Mouse (Mus musculus): ENCODE measurements around the gene Gm20422.

Gene Gm20422

DNA sequence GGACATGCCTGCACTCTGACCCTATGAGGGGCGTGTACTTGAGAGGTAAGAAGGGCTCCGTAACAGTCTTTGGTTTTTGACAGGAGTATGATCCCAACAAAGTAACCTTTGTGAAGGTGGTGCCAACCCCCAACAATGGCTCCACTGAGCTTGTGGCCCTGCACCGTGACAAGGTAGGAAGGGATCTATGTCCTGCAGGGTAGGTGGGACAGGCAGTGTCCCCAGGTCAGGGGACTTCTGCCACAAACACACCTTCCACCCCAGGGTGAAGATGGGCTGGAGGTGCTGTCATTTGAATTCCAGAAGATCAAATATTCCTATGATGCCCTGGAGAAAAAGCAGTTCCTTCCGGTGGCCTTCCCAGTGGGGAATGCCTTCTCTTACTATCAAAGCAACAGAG lies 19.0 kb upstream of the Gm20422 start:
- DNase-seq (ENCODE audit: extremely low spot score) = no peak

DNA sequence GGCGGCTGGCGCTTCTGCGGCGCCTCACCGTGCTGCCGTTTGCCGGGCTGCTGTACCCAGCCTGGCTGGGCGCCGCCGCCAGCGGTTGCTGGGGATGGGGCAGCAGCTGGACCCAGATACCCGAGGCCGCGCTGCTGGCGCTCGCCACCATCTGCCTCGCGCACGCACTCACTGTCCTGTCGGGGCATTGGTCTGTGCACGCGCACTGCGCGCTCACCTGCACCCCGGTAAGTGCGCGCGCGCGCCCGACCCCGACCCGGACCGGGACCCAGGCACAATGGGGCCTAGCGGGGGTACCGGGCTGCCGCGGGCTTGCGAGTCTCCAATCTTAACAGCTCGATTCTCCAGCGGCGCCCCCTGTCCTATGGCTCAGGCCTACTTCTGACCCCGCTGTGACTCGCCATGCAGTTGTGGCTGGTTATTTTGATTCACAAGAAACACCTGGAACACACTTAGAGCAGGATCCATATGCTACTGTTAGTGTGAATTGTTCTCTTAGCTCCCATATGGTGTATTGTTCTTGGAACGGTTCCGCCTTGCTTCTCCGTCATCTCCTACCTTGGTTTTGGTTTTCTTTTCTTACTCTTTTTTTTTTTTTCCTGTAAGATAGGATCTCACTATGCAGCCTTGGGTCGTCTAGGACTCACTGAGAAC lies 16.9 kb upstream of the Gm20422 start:
- DNase-seq (ENCODE audit: extremely low spot score) = peak; percentile 63

DNA sequence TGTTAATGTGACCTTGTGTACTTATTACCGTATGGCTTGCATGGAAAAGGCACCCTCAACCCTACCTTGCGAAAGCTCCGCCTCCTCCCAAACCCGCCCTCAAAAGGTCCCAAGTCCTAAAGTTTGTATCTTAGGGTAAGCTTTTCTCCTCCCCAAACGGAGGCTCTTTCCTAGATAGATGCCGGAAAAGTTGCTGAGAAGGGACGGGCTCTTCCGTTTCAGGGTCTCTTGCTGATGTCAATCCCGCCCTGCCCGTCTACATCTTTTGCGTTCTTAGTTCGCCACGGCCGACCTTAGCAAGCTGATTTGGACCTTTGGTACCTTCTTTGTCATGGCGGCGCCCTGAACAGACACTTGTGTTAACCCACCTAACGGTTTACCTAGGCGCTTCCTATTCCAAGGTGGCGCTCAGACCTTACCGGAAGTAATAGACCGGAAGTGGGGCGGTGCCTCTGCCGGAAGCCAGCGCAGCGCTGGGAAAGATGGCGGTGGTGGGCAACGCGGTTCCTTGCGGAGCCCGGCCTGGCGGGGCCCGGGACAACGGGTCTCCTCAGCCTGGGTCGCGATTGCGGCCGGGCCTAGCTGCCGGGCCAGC lies 16.2 kb upstream of the Gm20422 start, which contains the start of the genes Atp13a1 and Zfp866:
TSS of gene Atp13a1 (plus strand) at position 391 of the 595 bp plus-strand sequence.
TSS of gene Zfp866 (minus strand) at position 406 of the 595 bp plus-strand sequence.
- DNase-seq (ENCODE audit: extremely low spot score) = peak; percentile 88

DNA sequence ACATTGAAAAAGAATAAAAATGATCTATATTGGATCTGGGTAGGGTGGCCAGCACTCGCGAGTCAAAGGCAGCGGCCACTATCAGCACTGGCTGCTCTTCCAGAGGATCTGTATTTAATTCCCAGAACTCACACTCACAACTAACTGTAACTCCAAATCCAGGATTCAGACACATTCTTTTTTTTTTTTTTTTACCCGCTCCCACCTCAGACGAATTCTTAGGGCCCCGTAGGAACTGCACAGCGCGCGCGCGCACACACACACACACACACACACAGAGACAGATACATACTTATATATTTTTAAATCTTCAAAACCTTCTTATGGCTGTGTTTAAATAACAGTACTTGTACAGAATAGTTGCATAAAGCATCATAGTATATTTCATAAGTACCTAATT lies 15.7 kb upstream of the Gm20422 start:
- peak; percentile 14 for DNase-seq (ENCODE audit: extremely low spot score)

DNA sequence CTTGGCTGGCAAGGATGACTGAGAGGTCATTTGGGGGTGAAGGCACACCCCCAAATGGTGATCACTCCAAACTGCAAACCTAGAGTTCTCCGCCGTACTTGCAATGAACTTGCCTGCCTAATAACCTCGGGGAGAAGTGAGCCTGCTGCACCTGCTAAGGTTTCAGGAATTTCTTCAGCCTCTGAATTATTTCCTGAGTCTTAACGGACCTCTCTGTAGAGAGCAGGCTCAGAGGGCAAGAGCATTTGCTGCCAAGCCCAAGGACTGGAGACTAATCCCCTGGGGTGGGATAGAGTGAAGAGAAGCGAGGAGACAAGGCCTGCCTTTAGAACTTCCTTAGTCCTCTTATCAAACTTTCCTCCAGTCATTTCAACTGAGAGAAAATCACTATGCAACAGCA lies 15.0 kb upstream of the Gm20422 start:
- DNase-seq (ENCODE audit: extremely low spot score) = no peak

DNA sequence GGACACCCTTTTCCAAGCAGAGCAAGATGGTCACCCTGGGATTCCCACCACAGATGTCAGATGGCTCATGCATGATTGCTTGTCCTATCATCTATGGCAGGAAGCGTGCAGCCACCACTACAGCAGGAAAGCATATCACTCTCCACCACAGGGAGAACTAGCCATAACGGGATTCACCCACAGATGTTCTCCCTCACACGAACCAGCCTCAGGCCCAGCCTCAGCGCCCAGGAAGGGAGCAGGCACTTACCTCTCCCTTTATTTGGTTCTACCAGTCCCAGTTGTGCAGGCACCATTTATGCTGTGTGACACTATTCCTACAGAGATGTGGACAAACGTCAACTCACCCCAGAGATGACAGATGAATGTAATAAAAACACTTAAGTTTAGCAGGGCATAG lies 14.4 kb upstream of the Gm20422 start:
- DNase-seq (ENCODE audit: extremely low spot score) = no peak

DNA sequence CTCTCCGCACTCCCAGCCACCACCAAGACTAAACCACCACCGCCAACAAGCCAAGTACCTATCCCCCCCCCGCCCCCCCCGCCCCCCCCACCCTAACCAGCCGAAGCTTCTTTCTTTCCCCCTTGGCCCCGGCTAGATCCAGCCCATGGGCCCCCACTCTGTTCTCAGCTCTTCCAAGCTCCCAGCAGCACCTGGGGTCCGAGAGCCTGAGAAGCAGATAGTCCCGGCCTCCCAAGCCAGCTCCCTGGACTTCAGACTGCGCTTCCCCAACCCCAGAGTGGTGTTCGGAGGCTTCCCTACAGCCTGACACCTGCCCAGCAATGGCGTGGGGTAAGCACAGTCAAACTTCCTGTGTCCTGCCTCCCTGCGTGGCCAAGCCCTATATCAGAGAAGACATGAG lies 2.4 kb upstream of the Gm20422 start:
- DNase-seq (ENCODE audit: extremely low spot score) = no peak

DNA sequence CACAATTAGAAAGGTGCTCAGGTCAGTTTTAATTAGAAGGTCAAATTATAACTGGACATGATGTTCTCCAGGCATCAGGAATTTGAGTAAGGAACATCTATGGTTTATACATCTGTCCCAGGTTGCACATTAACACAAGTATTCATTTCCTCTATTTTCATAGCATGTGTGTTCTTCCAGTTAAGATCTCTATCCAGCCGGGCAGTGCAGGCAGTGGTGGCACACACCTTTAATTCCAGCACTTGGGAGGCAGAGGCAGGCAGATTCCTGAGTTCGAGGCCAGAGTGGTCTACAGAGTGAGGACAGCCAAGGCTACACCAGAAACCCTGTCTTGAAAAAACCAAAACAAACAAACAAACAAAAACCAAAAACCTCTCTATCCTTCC lies 456 bp upstream of the Gm20422 start:
- DNase-seq (ENCODE audit: extremely low spot score) = no peak

DNA sequence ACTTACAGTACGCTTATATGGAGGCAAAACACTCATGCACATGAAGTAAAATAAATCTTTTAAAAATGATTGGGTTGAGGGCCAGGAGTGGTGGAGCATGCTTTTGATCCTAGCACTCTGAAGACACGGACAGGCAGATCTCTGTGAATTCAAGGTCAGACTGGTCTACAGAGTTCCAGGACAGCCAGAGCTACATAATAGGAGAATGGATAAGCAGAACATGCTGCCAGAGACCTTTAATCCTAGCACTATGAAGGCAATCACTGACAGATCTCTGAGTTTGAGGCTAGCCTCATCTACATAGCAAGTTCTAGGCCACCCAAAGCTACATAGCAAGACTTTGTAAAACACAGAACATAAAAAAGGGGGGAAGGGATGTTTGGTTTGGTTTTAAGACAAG lies 2.6 kb downstream of the Gm20422 start:
- DNase-seq (ENCODE audit: extremely low spot score) = no peak

DNA sequence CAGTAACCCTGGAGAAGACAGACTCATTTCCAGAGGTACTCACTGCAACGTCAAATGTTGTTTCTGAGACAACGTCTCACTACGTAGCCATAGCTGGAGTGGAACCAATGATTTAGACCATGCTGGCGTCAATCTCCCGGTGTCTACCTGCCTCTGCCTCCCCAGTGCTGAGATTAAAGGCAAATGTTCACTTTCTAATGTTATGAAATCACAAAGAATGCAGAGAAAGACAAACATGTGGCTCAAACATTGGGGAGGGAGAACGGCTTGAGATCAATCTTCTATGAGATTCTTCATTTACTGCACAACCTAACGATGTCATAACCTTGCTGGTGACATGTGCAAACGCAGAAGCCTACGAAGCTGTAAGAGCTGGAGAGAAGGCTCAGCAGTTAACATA lies 3.5 kb downstream of the Gm20422 start:
- DNase-seq (ENCODE audit: extremely low spot score) = no peak

DNA sequence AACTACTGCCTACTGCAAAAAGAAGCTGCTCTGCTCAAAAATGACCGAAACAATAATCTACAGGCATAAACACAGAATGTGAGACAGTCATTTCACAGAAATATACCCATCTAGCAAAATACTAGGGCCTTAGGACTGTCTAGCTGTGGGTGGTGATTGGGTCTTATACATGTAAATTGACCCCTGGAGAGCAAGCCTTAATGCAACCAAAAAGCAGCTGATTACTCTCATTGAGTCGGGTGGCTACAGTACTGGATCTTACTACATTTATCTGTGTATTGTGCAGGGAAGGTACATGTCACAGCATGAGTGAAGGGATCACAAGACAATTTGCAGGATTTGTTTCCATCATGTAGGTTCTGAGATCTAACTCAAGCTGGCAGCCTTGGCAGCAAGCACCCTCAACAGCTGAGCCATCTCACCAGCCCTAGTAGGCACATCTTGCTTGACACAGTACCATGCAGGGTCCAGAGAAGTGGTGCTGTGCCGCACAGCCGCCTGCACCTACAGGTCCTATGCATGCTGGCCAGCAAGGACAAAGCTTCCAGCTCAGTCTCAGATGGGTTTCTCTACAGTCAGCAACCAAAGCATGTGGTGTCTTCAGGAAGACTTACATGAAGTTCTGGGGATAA lies 12.8 kb downstream of the Gm20422 start:
- no peak for DNase-seq (ENCODE audit: extremely low spot score)

DNA sequence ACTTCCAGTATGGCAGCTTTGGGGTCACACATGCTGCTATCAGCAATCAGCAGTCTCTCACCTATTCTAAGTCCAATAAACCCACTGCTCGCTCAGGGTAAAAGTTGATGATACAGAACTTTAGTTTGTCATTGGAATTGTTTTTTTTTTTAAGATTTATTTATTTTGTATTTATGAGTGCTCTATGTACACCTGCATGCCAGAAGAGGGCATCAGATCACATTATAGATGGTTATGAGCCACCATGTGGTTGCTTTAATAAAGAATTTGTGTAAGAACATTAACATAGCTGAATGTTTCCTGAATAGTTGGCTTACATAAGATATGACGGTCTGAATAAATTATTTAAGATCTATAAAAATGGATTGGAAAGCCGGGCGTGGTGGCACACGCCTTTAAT lies 16.4 kb downstream of the Gm20422 start:
- no peak for DNase-seq (ENCODE audit: extremely low spot score)

DNA sequence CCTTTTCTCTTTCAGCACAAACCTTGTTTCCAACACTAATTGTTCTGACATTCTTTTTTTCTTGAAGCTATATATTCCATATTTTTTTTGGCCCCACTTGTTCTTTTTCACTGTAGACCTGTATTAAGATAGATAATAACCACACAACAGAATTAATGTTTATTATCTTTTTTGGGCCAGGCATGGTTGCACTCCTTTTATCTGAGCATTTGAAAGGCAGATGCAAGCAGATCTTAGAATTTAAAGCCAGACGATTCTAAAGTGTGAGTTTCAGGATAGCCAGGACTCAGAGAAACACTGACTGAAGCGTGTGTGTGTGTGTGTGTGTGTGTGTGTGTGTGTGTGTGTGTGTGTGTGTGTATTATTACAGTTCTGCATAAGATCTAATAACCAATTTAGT lies 22.2 kb downstream of the Gm20422 start:
- DNase-seq (ENCODE audit: extremely low spot score) = no peak

DNA sequence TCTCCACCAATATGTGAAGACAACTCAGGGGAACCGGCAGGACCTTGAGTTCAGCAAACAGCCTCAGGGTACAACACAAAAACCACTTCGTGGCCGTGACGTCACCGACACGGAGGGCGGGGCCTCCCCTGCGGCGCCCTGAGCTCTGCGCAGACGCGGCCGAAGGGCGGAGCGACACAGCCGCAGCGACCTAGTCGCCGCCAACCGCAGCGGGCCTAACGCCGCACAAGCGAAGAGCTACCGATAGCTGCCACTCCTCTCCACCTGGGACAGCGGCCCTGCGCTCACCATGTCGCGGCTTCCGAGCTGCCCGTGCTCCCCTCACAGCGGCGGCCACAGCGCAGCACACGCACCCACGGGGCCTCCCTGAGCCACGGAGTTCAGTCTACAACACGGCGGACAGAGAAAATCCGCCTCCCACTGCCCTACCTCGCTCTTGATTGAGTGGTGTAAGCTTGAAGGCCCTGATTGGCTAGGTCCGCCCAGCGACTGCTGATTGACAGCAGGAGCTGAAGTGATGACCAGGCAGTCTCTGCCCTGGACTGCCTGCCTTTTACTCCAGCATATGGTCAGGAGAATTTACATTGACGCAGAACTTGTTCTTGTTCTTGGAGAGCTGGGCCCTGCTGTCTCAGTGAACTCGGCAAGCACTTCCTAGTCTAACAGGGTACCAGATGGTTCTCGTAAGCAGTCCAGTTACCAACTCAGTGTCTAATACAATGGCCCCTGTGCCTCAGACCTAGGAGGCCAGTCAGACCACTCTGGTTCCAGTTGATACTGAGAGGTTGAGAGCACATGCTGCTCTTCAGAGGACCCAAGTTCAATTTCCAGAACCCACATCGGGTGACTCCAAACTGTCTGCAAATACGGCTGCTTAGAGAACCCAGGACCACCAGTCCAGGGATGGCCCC lies 24.9 kb downstream of the Gm20422 start, which contains the start of gene Zfp963:
TSS of gene Zfp963 (minus strand) at position 427 of the 911 bp plus-strand sequence.
- DNase-seq (ENCODE audit: extremely low spot score) = peak; percentile 92

DNA sequence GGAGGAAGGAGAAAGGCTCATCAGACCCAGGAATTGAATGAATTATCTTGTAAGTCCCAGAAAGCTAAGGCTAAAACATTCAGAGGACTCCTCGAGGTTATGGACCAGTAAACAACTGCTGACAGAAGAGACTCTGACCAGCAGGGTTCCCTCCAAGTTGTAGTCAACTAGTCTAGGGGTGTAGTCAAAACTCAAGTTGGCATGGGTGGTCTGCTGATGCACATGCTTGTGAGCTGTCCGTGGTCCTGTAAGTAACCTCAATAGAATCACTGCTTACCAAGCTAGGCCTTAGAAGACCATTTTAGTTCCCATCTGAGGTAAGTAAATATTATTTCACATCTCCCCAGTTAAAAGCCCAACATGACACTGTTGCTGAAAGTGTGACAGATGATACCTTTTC lies 33.5 kb downstream of the Gm20422 start:
- DNase-seq (ENCODE audit: extremely low spot score) = no peak

DNA sequence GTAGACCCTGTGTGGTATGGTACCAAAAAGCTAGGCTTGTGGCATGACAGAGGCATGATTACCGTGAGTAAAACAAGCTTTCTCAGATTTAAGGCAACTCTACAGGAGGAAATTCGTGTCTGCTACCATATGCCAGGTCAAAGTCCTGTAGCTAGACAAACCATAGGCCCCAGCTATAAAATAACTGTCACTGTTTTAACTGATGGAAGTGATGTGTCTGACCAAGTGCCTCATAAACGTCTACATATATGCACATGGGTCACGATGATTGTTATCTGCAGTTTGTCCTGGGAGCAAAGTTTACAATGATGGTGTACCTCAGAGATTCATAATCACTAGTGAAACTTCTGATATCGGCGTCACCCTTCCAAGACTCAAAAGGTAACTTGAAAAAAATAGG lies 33.9 kb downstream of the Gm20422 start:
- DNase-seq (ENCODE audit: extremely low spot score) = no peak

DNA sequence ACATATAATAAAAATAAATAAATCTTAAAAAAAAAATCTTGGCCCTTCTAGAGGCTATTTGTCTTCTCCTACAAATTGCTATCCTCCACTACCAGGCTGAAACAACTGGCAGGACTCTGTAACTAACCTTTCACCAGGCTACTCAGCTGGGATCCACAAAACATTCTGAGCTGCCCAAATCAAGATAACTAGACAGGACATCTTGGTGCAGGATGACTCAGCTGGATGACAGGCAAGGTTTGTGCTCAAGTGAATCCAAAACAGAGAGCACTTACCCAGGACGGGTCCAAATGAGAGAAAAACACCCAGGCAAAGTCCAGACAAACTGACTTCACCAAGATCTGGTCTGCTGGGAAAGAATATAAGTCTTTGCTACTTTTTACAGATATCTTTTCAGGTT lies 39.2 kb downstream of the Gm20422 start:
- no peak for DNase-seq (ENCODE audit: extremely low spot score)

DNA sequence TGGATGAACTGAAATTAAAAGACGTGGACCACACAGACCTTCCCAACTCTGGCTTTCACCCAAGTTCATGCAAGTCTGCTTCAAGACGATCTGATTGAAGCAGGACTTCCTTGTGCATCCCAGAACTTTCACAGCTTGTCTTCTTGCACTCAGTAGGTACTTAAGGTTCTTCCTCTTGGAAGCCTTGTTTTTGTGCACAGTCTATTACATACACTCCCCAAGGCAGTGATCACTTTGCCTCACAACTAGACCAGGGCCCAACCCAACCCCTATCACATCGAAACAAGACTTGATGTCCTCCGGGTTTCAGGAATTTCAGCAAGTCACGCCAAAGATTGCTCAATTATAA lies 57.5 kb downstream of the Gm20422 start:
- no peak for DNase-seq (ENCODE audit: extremely low spot score)

DNA sequence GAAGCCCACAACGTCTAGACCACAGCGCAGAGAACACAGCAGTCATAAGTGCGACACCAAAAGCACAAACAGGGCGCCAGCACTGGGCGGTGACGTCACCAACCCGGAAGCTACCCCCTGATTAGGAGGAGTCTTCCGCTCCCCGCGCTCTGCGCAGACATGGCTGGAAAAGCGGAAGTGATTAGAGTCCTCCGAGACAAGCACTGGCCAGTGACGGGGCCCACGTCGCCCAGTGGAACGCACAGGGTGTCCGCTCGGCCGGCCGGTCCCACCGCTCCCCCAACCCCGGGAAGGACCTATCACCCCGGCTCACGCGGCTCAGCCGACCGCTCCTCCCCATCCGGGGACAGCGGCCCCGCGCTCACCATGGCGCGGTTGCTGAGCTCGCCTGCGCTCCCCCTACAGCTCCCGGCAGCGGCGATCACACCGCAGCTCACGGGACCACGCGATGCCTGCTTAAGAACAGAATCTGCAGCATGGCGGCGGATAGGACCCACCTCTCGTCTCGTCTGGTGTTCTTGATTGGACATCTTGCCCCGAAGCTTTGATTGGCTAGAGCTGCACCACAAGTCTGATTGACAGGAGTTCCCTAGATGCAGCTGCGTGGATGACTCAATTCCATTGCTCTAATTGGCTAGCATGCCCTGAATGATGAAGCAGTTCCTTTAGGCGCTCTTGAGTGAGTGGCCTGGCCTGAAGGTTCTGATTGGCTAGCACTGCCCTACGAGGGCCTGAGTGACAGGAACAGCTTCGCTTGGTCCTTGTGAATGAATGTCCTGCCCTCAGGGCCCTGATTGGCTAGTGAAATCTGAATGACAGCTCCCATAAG lies 58.1 kb downstream of the Gm20422 start:
- peak; percentile 89 for DNase-seq (ENCODE audit: extremely low spot score)

DNA sequence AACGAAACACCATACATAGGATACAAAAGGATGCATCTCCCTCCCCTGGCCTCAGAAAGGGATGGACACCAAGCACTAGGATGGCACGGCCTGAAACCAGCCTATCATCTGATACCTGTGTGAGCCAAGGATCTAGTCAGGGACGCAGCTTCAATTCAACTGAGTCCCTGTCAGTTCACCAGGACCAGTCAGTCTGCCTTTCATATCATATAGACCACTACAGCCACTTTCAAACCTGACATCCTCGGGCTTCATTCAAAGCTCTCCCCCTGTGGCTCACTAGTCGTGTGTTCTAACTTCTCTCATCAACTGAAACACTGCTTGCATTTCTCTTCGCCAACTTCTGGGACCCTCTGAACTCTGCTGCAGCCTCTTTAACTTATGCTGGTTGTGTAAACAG lies 59.3 kb downstream of the Gm20422 start:
- no peak for DNase-seq (ENCODE audit: extremely low spot score)

DNA sequence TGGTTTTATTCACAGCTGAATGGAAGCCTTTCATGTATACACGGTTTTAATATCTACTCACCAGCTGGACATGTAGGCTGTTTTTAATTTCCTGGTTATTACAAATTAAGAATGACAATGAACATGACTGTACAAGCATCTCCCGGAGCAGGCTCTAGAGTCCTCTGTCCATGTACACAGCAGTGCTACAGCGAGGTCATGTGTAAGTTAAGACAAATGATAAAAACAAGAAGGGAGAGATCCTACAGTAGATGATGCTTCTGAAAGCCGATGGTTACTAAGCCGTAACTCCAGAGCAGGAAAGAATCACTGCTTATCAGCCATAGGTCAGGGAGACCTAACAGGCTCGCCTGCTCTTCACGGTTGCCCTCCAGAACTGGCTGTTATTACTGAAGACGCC lies 61.2 kb downstream of the Gm20422 start:
- DNase-seq (ENCODE audit: extremely low spot score) = no peak
